Mouse (Mus musculus) central nervous system, embryonic 11.5 days (tissue): ENCODE results near the gene Slc41a1. TPM values are rescaled to one million over a fixed set of nuclear protein-coding genes. Genes with fewer than 3 reads are reported as not detected.

Source experiments
- polyA plus RNA-seq: library from polyadenylated mRNA; depleted of rRNA; stranded (reverse); fragments of >200 nt; gene quantifications from 2 replicates; pipeline ENCODE4 v1.2.3, GENCODE M21; 2012; rRNA removed

Slc41a1 gene
- polyA plus RNA-seq, result 13.0 and 18.0 TPM in 2 replicates

GRCm38 (mm10) chr1:131827207-131827786 lies at the start of gene Slc41a1:
TSS of gene Slc41a1 (plus strand) at chr1:131827493.

GRCm38 (mm10) chr1:131797202-131797909 lies 29.9 kb upstream of the Slc41a1 start, which contains the start of gene Pm20d1:
TSS of gene Pm20d1 (plus strand) at chr1:131797381.

GRCm38 (mm10) chr1:131867093-131867945 lies 40.0 kb downstream of the Slc41a1 start, which contains the start of gene Rab29:
TSS of gene Rab29 (plus strand) at chr1:131867224.

Other genes with a start within 250 kb of the Slc41a1 start
- not detected in 2 replicates for gene Avpr1b, start 228.3 kb upstream of the Slc41a1 start, polyA plus RNA-seq
- 0.27 and 0.40 TPM in 2 replicates for gene Ctse, start 189.2 kb upstream of the Slc41a1 start, polyA plus RNA-seq
- gene Rab7b, start 138.8 kb upstream of the Slc41a1 start, polyA plus RNA-seq, result 0.51 and 0.61 TPM in 2 replicates
- gene Slc26a9, start 83.5 kb upstream of the Slc41a1 start, polyA plus RNA-seq, result 0.02 and 0.04 TPM in 2 replicates
- 0.30 and 0.88 TPM in 2 replicates for gene Pm20d1, start 30.1 kb upstream of the Slc41a1 start, polyA plus RNA-seq
- 10.6 and 12.2 TPM in 2 replicates for gene Rab29, start 39.7 kb downstream of the Slc41a1 start, polyA plus RNA-seq
- gene Nucks1, start 83.0 kb downstream of the Slc41a1 start, polyA plus RNA-seq, result 91.6 and 121 TPM in 2 replicates
- gene Slc45a3, start 135.5 kb downstream of the Slc41a1 start, polyA plus RNA-seq, result 9.5 and 15.7 TPM in 2 replicates
- gene Elk4, start 180.1 kb downstream of the Slc41a1 start, polyA plus RNA-seq, result 25.6 and 31.1 TPM in 2 replicates
- 0.07 and 0.48 TPM in 2 replicates for gene Mfsd4a, start 240.6 kb downstream of the Slc41a1 start, polyA plus RNA-seq